Mouse (Mus musculus) left cerebral cortex, adult 8-10 months (tissue): ENCODE data around the gene Ptgr1. TPM values are rescaled to one million over a fixed set of nuclear protein-coding genes. Genes with fewer than 3 reads are reported as not detected.

ENCODE experiments used
- DNase-seq, 2 experiments: peaks; one replicate each; pipeline ENCODE4 v3.0.0; 2022; ENCODE audit warnings: low spot score in 2 of 2
- total RNA-seq, 4 experiments: library from RNA; stranded (reverse); gene quantifications; 2 replicates each; pipeline ENCODE4 v1.2.4; 2022

The Ptgr1 gene
- total RNA-seq, 4 experiments from 2014 or later = 1.6 to 2.7 (median 1.7) TPM

DNA sequence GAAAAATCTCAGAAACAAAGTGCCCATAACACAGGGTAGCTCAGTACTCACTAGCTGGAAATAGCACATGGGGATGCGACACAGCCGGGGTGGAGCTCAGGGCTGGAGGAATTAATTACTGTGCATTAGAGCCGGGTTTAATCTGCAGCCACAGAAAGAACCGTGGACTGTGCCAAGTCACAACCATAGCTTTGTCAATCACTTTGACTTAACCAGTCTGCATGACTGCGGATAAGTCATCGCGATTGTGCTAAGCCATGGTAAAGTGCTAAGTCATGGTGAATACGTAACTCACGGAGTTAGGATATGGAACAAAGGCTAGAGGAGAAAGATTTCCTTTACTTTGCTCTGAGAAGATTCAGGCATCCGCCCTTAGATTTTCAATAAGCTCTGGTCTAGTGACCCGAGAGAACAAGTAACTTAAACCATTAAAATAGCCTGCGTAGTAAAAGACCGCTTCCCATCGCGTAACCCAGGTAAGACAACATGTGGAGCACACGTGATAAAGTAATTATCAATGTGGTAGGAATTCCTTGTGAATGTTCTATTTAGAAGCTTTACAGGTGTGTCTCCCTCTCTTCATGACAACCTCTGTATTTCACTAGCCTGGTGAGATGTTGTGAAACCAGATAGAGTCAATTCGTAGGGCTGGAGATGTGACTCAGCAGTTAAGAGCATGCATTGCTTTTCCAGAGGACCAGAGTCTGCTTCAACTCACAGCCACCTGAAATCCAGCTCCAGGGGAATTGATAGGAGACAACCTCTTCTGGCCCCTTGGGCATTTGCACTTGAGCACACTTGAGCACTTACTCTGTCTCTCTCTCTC, 3.9 kb upstream of the Ptgr1 start:
- DNase-seq = no peak

GRCm38 (mm10) chr4:58989303-58989898, 2.5 kb upstream of the Ptgr1 start:
- no peak for DNase-seq

- DNase-seq = peak in 1 of 2 experiments; percentile 71
Observed at GRCm38 (mm10) chr4:58985157-58985648, 1.7 kb downstream of the Ptgr1 start.

DNA sequence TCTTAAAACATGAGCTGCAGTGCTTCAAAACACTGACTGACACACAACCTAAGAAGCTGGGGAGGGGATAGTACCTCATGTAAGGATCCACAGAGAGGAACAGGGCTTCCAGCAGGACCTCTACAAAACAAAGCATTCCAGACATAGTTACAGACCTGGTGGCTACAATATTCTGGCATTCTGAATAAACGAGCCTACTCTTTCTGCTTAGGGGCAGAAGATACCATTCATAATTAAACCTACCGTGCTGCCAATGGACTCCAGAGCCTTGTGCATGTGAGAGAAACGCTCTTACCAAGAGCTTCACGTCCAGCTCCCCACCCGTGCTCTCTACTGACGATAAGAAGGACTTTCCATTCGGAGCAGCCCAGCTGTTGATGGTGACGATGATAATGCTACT, 4.1 kb downstream of the Ptgr1 start:
- DNase-seq = no peak

GRCm38 (mm10) chr4:58981421-58981820, 5.5 kb downstream of the Ptgr1 start:
- no peak for DNase-seq

GRCm38 (mm10) chr4:58975711-58976110, 11.2 kb downstream of the Ptgr1 start:
- DNase-seq = no peak

GRCm38 (mm10) chr4:58970678-58971077, 16.2 kb downstream of the Ptgr1 start:
- no peak for DNase-seq

- no peak for DNase-seq
Observed at GRCm38 (mm10) chr4:58965136-58965535, 21.8 kb downstream of the Ptgr1 start.

DNA sequence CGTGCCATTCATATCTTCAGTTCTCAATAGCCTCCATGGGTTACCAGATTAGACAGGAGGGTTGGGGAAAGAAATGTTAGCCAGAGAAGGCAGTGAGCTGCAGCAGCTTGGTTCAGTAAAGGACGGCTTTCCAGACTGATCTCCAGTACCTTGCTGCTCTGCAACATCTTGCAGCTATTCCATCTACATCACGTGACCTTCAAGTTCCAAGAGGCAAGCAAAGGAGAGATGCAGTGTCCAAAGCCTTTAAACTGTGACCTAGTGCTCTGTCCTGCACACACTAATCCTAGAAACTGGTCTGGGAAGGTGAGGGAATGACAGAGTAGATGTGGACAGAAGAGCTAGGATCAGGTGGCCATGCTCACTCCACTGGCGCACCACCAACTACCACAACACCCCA, 23.6 kb downstream of the Ptgr1 start:
- DNase-seq = no peak

DNA sequence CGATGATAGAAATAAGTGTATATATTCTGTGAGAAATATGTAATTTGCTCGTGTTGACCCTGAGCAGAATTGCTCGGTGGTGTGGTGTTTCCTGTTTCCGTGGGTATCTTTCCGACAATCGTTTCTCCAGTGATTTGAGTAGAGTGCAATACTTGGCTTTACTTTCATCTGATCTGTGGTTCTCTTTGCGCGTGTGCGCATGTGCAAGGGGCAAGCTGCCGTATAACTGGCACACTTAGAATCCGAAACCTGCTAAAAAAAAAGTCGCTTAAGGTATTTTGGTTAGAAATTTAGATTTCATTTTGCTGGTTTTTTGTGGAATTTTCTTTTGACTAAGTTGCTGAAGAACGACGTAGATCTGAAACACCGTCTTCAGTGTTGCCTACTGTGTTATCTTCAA, 25.2 kb downstream of the Ptgr1 start:
- no peak for DNase-seq

- no peak for DNase-seq
Observed at GRCm38 (mm10) chr4:58952630-58953029, 34.3 kb downstream of the Ptgr1 start.

GRCm38 (mm10) chr4:58948391-58948790, 38.5 kb downstream of the Ptgr1 start:
- DNase-seq = no peak

GRCm38 (mm10) chr4:58944695-58945094, 42.2 kb downstream of the Ptgr1 start:
- DNase-seq = peak in 1 of 2 experiments; percentile 33

DNA sequence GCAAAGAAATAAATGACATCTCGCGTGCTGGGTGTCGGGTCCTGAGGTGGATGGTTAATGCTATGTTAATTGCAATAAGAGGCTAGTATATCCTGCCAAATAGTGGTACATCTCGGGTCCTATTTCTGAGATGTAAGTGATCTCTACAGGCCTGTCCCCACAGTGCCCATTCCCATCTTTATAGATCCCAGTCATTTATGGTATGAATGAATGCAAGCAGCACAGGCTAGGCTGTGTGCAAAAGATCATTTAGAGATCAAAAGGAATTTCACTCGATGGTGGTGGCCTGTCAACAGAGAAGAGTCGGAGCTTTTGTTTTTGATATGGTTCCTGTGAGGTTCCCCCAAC, 42.7 kb downstream of the Ptgr1 start:
- DNase-seq = no peak

GRCm38 (mm10) chr4:58943420-58944205, 43.3 kb downstream of the Ptgr1 start, which contains the start of gene Zkscan16:
Zkscan16 (plus strand) TSS chr4:58943628.
- peak; percentile 88 to 91 for DNase-seq

GRCm38 (mm10) chr4:58942942-58943341, 44.0 kb downstream of the Ptgr1 start:
- no peak for DNase-seq

DNA sequence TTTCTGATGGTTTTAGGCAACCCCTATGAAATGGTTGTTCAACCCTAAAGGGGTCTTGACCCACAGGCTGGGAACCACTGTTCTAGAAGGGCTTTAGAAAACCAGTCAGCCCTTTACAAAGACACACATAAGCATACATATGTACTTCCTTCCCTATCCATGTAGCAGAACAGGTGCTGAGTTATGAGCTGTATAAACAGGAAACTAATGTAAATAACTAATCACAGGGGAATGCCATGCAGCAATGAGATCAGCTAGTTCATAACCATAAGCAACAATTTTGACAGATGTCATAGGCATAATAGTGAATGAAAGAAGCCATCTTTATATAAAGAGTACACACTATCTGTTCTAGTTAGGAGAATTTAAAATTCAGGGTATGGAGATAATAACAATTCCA, 45.3 kb downstream of the Ptgr1 start:
- no peak for DNase-seq

GRCm38 (mm10) chr4:58935846-58936245, 51.1 kb downstream of the Ptgr1 start:
- DNase-seq = no peak

- DNase-seq = no peak
Observed at GRCm38 (mm10) chr4:58934746-58935476, 52.0 kb downstream of the Ptgr1 start.

- no peak for DNase-seq
Observed at GRCm38 (mm10) chr4:58934308-58934707, 52.6 kb downstream of the Ptgr1 start.

- no peak for DNase-seq
Observed at GRCm38 (mm10) chr4:58932541-58932940, 54.4 kb downstream of the Ptgr1 start.
